Mouse (Mus musculus) left cerebral cortex, postnatal 36 days (tissue): ENCODE data around the gene Itgav. TPM values are rescaled to one million over a fixed set of nuclear protein-coding genes. Genes with fewer than 3 reads are reported as not detected.

Experiments used
- DNase-seq, 2 experiments: peaks; one replicate each; pipeline ENCODE4 v3.0.0; 2021 to 2022; ENCODE audit warnings: low spot score in 2 of 2, mixed read lengths in 1 of 2
- intact Hi-C: fragments of 180-260 bp; cut with DNase I; formaldehyde crosslinking; loops from one replicate; pipeline ENCODE4 v1.15.1; 2025
- total RNA-seq, 2 experiments: library from RNA; stranded (reverse); gene quantifications; 2 replicates each; pipeline ENCODE4 v1.2.3; 2021

Gene Itgav
- total RNA-seq, 2 experiments from 2014 or later, result 133 to 134 TPM

- DNase-seq, result no peak
- intact Hi-C loops, result no loop called here
Measured at GRCm38 (mm10) chr2:83791330-83792073, 67.3 kb downstream of the Itgav start.

- DNase-seq, result no peak
- intact Hi-C loops, result no loop called here
Measured at GRCm38 (mm10) chr2:83792102-83792501, 67.9 kb downstream of the Itgav start.

- no peak for DNase-seq
- intact Hi-C loops, result no loop called here
Measured at GRCm38 (mm10) chr2:83795766-83796165, 71.6 kb downstream of the Itgav start.

- DNase-seq, result no peak
- intact Hi-C loops, result no loop called here
Measured at GRCm38 (mm10) chr2:83797902-83798497, 73.8 kb downstream of the Itgav start.

- peak; percentile 85 to 92 for DNase-seq
- intact Hi-C loops, result loop anchor here (2.0 to 5.0 kb wide), 2 partner anchors 35 to 88 kb away; partner anchors contain the start of gene Itgav
Measured at GRCm38 (mm10) chr2:83812483-83813272, 88.5 kb downstream of the Itgav start, which contains the start of gene Fam171b. Gene Fam171b (plus strand): TSS chr2:83812636.

- intact Hi-C loops, result loop anchor here (2.0 to 5.0 kb wide), 2 partner anchors 34 to 89 kb away; partner anchors contain the start of gene Itgav
- DNase-seq, result peak; percentile 51
Measured at GRCm38 (mm10) chr2:83813273-83813892, 89.2 kb downstream of the Itgav start.

- intact Hi-C loops, result loop anchor here (5.0 kb wide), 1 partner anchor 33 kb away; no protein-coding TSS in a partner anchor
Measured at GRCm38 (mm10) chr2:83814009-83814408, 89.8 kb downstream of the Itgav start.

GRCm38 (mm10) chr2:83816147-83816546 lies 92.0 kb downstream of the Itgav start:
- intact Hi-C loops, result no loop called here
- DNase-seq, result no peak

More at GRCm38 (mm10) chr2:83814009-83814408, 89.8 kb downstream of the Itgav start:
- DNase-seq, result peak; percentile 54 to 61

- intact Hi-C loops, result no loop called here
- no peak for DNase-seq
Measured at GRCm38 (mm10) chr2:83825161-83825560, 101.0 kb downstream of the Itgav start.

GRCm38 (mm10) chr2:83828895-83829539 lies 104.8 kb downstream of the Itgav start:
- intact Hi-C loops, result no loop called here
- DNase-seq, result no peak

GRCm38 (mm10) chr2:83832903-83833302 lies 108.7 kb downstream of the Itgav start:
- intact Hi-C loops, result no loop called here
- DNase-seq, result no peak

- intact Hi-C loops, result no loop called here
- no peak for DNase-seq
Measured at GRCm38 (mm10) chr2:83835313-83836070, 111.3 kb downstream of the Itgav start.

GRCm38 (mm10) chr2:83848495-83848894 lies 124.3 kb downstream of the Itgav start:
- intact Hi-C loops, result loop anchor here (5.0 kb wide), 1 partner anchor 36 kb away; the partner anchor contains the start of gene Fam171b
- DNase-seq, result no peak

GRCm38 (mm10) chr2:83853423-83853822 lies 129.2 kb downstream of the Itgav start:
- no peak for DNase-seq
- intact Hi-C loops, result no loop called here

- DNase-seq, result no peak
- intact Hi-C loops, result no loop called here
Measured at GRCm38 (mm10) chr2:83856236-83856635, 132.0 kb downstream of the Itgav start.
